Mouse (Mus musculus) MEL (cell line): ENCODE data around the gene Tctn3. TPM values are rescaled to one million over a fixed set of nuclear protein-coding genes. Genes with fewer than 3 reads are reported as not detected.

ENCODE experiments used
- DNase-seq: peaks from one replicate; pipeline ENCODE4 v3.0.0; 2011; ENCODE audit warnings: low read depth, low spot score
- H3K27ac ChIP-seq: 2 replicates; pipeline ENCODE4 v1.5.1; 2012; ENCODE audit warnings: low read depth, mild to moderate bottlenecking, control low read depth, low read length, moderate library complexity; ENCODE audit not compliant: control insufficient read depth
- H3K27me3 ChIP-seq, 2 experiments: fragments of 150-350 bp in 1 of 2; sonication (generic) in 1 of 2; 2 replicates each; pipeline ENCODE4 v1.6.1; 2012; ENCODE audit warnings: low read length in 2 of 2, mild to moderate bottlenecking in 2 of 2, improper control_type of control experiment in 1 of 2, moderate library complexity in 1 of 2; ENCODE audit not compliant: insufficient read depth in 2 of 2, control insufficient read depth in 1 of 2
- H3K36me3 ChIP-seq, 2 experiments: 2 replicates each; pipeline ENCODE4 v1.6.1; 2012 to 2014; ENCODE audit warnings: low read length in 2 of 2, improper control_type of control experiment in 1 of 2, inconsistent platforms in 1 of 2, mild to moderate bottlenecking in 1 of 2; ENCODE audit not compliant: insufficient read depth in 2 of 2, control insufficient read depth in 1 of 2
- H3K4me1 ChIP-seq, 2 experiments: fragments of 150-350 bp in 1 of 2; sonication (generic) in 1 of 2; 2 replicates each; pipeline ENCODE4 v1.6.1; 2012; ENCODE audit warnings: low read length in 2 of 2, improper control_type of control experiment in 1 of 2, mild to moderate bottlenecking in 1 of 2; ENCODE audit not compliant: insufficient read depth in 2 of 2, control insufficient read depth in 1 of 2
- H3K4me3 ChIP-seq, 2 experiments: fragments of 150-350 bp in 1 of 2; sonication (generic) in 1 of 2; 2 replicates each; pipeline ENCODE4 v1.5.1; 2012; ENCODE audit warnings: low read depth in 2 of 2, low read length in 2 of 2, mild to moderate bottlenecking in 2 of 2, moderate library complexity in 2 of 2, control low read depth in 1 of 2, improper control_type of control experiment in 1 of 2; ENCODE audit not compliant: control insufficient read depth in 1 of 2, insufficient read depth in 1 of 2
- H3K79me2 ChIP-seq: 2 replicates; pipeline ENCODE4 v1.6.1; 2012; ENCODE audit warnings: mild to moderate bottlenecking, low read length, moderate library complexity; ENCODE audit not compliant: control insufficient read depth, poor library complexity, insufficient read depth
- H3K9ac ChIP-seq: 2 replicates; pipeline ENCODE4 v1.6.1; 2012; ENCODE audit warnings: low read depth, mild to moderate bottlenecking, control low read depth, low read length, moderate library complexity; ENCODE audit not compliant: control insufficient read depth, poor library complexity, severe bottlenecking
- H3K9me3 ChIP-seq: fragments of 150-350 bp; sonication (generic); replicated peaks from 2 replicates; pipeline ENCODE4 v1.6.1; 2012; ENCODE audit warnings: mild to moderate bottlenecking, low read length, improper control_type of control experiment, moderate library complexity; ENCODE audit not compliant: insufficient read depth
- ETS1 ChIP-seq: IDR thresholded peaks from 2 replicates; pipeline ENCODE4 v1.6.1; 2012; ENCODE audit warnings: low read depth, mild to moderate bottlenecking, inconsistent platforms, low read length, improper control_type of control experiment, moderate library complexity
- GATA1 ChIP-seq: IDR thresholded peaks from 2 replicates; pipeline ENCODE4 v1.6.1; 2011; ENCODE audit warnings: low read depth, low read length, improper control_type of control experiment
- HCFC1 ChIP-seq: IDR thresholded peaks from 2 replicates; pipeline ENCODE4 v1.6.1; 2012; ENCODE audit warnings: low read depth, mild to moderate bottlenecking, inconsistent platforms, low read length, improper control_type of control experiment, moderate library complexity
- KAT2A ChIP-seq: conservative IDR thresholded peaks from 2 replicates; pipeline ENCODE4 v1.6.1; 2012; ENCODE audit warnings: low read depth, low read length, improper control_type of control experiment, inconsistent platforms
- MAX ChIP-seq: IDR thresholded peaks from 2 replicates; pipeline ENCODE4 v1.6.1; 2011; ENCODE audit warnings: low read length, improper control_type of control experiment
- MXI1 ChIP-seq: IDR thresholded peaks from 2 replicates; pipeline ENCODE4 v1.6.1; 2011; ENCODE audit warnings: mild to moderate bottlenecking, low read depth, low read length, improper control_type of control experiment
- MYB ChIP-seq: IDR thresholded peaks from 2 replicates; pipeline ENCODE4 v1.6.1; 2011; ENCODE audit warnings: mild to moderate bottlenecking, low read depth, low read length, improper control_type of control experiment
- MYC ChIP-seq: IDR thresholded peaks from 2 replicates; pipeline ENCODE4 v1.6.1; 2011; ENCODE audit warnings: low read depth, mild to moderate bottlenecking, low read length, improper control_type of control experiment, moderate library complexity
- POLR2A ChIP-seq, 2 experiments: IDR thresholded peaks; 2 replicates each; pipeline ENCODE4 v1.6.1; 2011 to 2012; ENCODE audit warnings: low read length in 2 of 2, mild to moderate bottlenecking in 2 of 2, control low read depth in 1 of 2, improper control_type of control experiment in 1 of 2, low read depth in 1 of 2, moderate library complexity in 1 of 2; ENCODE audit not compliant: control insufficient read depth in 1 of 2, insufficient read depth in 1 of 2, poor library complexity in 1 of 2
- RCOR1 ChIP-seq: IDR thresholded peaks from 2 replicates; pipeline ENCODE4 v1.6.1; 2012; ENCODE audit warnings: low read depth, mild to moderate bottlenecking, inconsistent platforms, low read length, improper control_type of control experiment
- SIN3A ChIP-seq: IDR thresholded peaks from 2 replicates; pipeline ENCODE4 v1.6.1; 2012; ENCODE audit warnings: low read length, improper control_type of control experiment, inconsistent platforms
- SMC3 ChIP-seq: IDR thresholded peaks from 2 replicates; pipeline ENCODE4 v1.6.1; 2011; ENCODE audit warnings: low read depth, low read length, improper control_type of control experiment
- TAL1 ChIP-seq: IDR thresholded peaks from 2 replicates; pipeline ENCODE4 v1.6.1; 2012; ENCODE audit warnings: mild to moderate bottlenecking, inconsistent platforms, low read length, moderate library complexity, mixed read lengths
- USF1 ChIP-seq: IDR thresholded peaks from 2 replicates; pipeline ENCODE4 v1.6.1; 2014; ENCODE audit warnings: low read depth, mild to moderate bottlenecking, inconsistent platforms, low read length, improper control_type of control experiment, moderate library complexity
- ZMIZ1 ChIP-seq: IDR thresholded peaks from 2 replicates; pipeline ENCODE4 v1.6.1; 2012; ENCODE audit warnings: low read depth, mild to moderate bottlenecking, inconsistent platforms, low read length, improper control_type of control experiment, moderate library complexity
- polyA plus RNA-seq, 2 experiments: library from polyadenylated mRNA; stranded (reverse) in 1 of 2; unstranded in 1 of 2; fragments of >175 nt in 1 of 2; fragments of >200 nt in 1 of 2; gene quantifications; 2 replicates each; pipeline versions ENCODE4 v1.2.1 to v1.2.4; 2012; ENCODE audit warnings: low replicate concordance in 2 of 2, low read depth in 1 of 2; ENCODE audit not compliant: insufficient read length in 2 of 2, insufficient read depth in 1 of 2, missing spikeins in 1 of 2
- total RNA-seq: library from RNA; depleted of rRNA; stranded (reverse); fragments of 300-350 nt; gene quantifications from 2 replicates; pipeline ENCODE4 v1.2.3, GENCODE M21; 2012

The Tctn3 gene
- total and polyA plus RNA-seq, 3 experiments: 3.6 to 6.2 TPM; not detected in 1

DNA sequence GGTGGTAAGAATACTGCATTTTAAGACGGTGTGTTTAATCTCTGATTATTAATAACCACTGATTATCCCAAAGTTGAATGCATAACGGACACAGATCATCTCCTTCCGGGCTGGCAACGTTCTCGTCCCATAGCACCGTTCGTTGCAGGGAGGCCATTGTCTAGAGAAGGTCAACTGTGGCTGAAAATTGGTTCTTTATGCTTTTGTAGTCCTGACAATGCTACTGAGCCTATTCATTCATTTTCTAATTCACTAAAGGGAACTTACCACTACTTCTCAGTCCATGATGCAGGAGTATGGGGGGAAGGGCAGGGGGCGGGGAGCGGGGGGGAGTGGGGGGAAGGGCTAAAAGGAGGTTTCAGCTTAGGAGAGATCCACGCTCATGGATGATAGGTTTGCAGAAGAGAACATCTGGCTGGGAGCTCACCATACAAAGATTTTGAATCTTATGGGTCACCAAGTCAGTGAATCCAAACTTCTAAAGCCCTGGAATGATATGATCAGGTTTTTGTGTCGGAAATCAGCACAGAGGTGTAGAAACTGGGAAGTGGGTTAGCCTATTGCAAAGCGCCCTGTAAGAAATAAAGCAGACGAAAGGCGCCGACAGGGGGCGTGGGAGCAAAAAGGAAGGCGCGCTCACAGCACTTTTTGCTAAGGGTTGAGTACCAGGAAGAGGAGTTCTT is 23.0 kb downstream of the Tctn3 start (continued):
- TF ChIP-seq HCFC1 (peak; percentile 67), SMC3 (no peak), TAL1 (no peak)
- TF ChIP-seq, all 39 proteins: peak for 14

- peak within 1 kb of the TSS; percentile 96 for H3K27ac ChIP-seq
- H3K4me3 ChIP-seq: peak within 1 kb of the TSS; percentile 35 to 90
- H3K79me2 ChIP-seq: peaks cover 26% of the 10 kb centered on the region
- H3K27me3 ChIP-seq: no peaks in the 10 kb centered on the region
- peaks cover 0 to 15% of the 10 kb centered on the region in 2 experiments; a peak in 2 of 4 replicates for H3K4me1 ChIP-seq
- peak within 1 kb of the TSS; percentile 90 for H3K9ac ChIP-seq
- H3K9me3 ChIP-seq: no peaks in the 10 kb centered on the region
- peak; percentile 95 for DNase-seq
- TF ChIP-seq ZMIZ1 (no peak), MYB (no peak), RCOR1 (no peak), ETS1 (no peak), POLR2A (IDR thresholded peaks at IDR 0.05; ENCODE audit: control insufficient read depth in 1 of 2, insufficient read depth in 1 of 2, low read depth in 1 of 2, low read length in 2 of 2, poor library complexity in 1 of 2) (peak in 1 of 2 experiments; percentile 42; a peak in 1 of 4 replicates), MXI1 (peak; percentile 6; the same call in 1 of the 2 replicates)
- peaks cover 0 to 14% of the 10 kb centered on the region in 2 experiments; a peak in 2 of 4 replicates for H3K36me3 ChIP-seq
Observed at GRCm38 (mm10) chr19:40588293-40588654, 23.8 kb downstream of the Tctn3 start, which contains the start of gene Aldh18a1. Aldh18a1 (minus strand) TSS chr19:40588463.

DNA sequence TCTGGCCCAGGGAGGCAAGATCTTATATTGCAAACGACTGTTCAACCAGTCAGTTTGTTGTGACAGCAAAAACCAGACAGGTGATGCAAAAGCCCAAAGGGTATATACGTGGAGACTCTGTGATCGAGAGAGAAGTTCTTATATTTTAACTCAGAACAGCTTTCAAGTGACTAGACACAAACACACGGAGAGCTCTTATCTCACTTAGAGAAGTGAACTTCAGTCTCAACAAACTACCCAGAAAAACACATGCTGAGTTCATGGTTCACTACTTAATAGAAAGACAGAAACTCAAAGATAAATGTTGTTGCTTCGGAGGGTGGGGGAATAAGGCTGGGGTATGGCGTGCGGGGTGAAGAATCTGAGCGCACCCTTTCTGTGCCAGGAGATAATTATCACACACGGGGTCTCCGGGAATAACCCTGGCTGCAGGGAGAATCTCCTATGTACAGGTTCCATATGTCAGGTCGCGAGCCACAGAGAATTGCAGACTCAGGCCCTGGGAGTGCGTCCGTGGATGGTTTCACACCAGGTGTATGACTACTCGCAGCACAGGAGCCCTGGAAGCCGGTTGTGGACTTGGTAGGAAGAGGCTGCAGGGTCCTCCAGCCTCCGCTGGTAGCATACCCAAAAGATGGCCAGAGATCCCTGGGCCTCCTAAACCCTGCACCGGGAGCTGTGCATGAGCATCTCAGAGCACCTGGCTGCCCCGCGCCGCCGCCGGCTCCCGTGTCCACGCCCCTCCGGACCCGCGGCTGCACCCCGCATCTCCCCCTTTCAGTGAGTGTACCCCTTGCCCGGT is 24.3 kb downstream of the Tctn3 start:
- TF ChIP-seq HCFC1 (no peak), KAT2A (no peak), GATA1 (peak; percentile 42), MXI1 (peak; percentile 89), MYC (0 out of 2 replicates have a peak, but pooled peaks have one; percentile 36), USF1 (no peak), SIN3A (peak; percentile 86), MAX (0 out of 2 replicates have a peak, but pooled peaks have one; percentile 9)
- H3K4me3 ChIP-seq: peak overlapping the region; percentile 13 to 85
- peak overlapping the region; percentile 74 for H3K9ac ChIP-seq
- no peaks in the 10 kb centered on the region for H3K27me3 ChIP-seq
- H3K27ac ChIP-seq: peak overlapping the region; percentile 75
- peaks cover 26% of the 10 kb centered on the region for H3K79me2 ChIP-seq
- no peaks in the 10 kb centered on the region for H3K9me3 ChIP-seq
- peaks cover 0 to 15% of the 10 kb centered on the region in 2 experiments; a peak in 2 of 4 replicates for H3K4me1 ChIP-seq
- H3K36me3 ChIP-seq: peaks cover 2 to 14% of the 10 kb centered on the region in 2 experiments
- peak; percentile 65 for DNase-seq
